Mouse (Mus musculus) thymus, adult 2 months (tissue): Measurements from ENCODE around the gene Rtn4r.

ENCODE experiments used
- CTCF ChIP-seq: fragments of 200-500 bp; IDR thresholded peaks from 2 replicates; pipeline ENCODE4 v1.5.1; 2012; ENCODE audit warnings: mild to moderate bottlenecking, control low read depth, low read length, moderate library complexity, borderline replicate concordance; ENCODE audit not compliant: control insufficient read depth, poor library complexity, insufficient read depth; ENCODE audit errors: extremely low read depth
- POLR2A ChIP-seq: fragments of 200-500 bp; IDR thresholded peaks from 2 replicates; pipeline ENCODE4 v1.6.1; 2012; ENCODE audit warnings: mild to moderate bottlenecking, low read length, control low read depth, moderate library complexity; ENCODE audit not compliant: control insufficient read depth, poor library complexity, insufficient read depth; ENCODE audit errors: extremely low read depth

DNA sequence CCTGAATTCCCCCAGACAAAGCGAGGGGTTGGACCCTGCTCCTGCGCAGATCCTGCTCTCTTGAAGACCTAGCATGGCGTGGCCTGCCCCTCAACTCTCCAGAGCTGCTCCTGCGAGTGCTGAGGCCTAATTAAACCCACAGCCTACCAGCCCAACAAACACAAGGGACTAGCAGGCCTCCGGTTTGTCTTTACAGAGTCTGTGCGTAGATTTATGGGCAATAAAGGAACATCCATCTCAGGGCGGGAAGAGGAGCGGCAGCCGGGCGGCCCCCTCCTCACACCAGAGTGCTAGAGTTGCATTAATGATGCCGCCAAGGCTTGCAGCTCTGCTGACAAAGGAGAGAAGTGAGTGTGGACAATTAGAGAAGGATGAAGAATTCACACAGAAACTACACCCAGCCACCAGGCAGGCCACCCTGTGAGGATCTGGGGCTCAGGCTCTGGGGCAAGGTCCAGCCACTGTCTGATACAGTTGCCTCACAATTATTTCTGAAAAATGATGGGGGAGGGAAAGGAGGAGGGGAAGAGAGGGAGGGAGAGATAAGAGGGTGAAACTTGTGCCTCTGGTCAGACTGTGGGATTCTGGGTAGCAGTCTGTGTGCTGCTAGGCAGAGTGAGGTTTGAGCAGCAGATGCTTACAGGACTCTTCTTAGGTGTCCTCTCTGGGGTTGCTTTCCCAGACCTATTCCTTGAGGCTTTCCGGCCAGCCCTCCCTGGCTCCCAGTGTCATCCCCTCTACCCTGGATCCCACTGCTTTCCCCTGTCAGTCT, 29.3 kb downstream of the Rtn4r start:
- no peak for TF ChIP-seq POLR2A
- TF ChIP-seq CTCF = no peak
